Mouse (Mus musculus) liver, adult 2 months (tissue): ENCODE results near the gene Ccdc167.

Experiments used
- CTCF ChIP-seq: fragments of 200-500 bp; IDR thresholded peaks from 2 replicates; pipeline ENCODE4 v1.5.1; 2011; ENCODE audit warnings: low read depth, low read length, control low read depth
- POLR2A ChIP-seq: fragments of 200-500 bp; IDR thresholded peaks from 2 replicates; pipeline ENCODE4 v1.6.1; 2011; ENCODE audit warnings: low read length, control low read depth; ENCODE audit not compliant: insufficient read depth; ENCODE audit errors: extremely low read depth

GRCm38 (mm10) chr17:29711076-29711744 lies 5.6 kb downstream of the Ccdc167 start:
- TF ChIP-seq CTCF (no peak), POLR2A (no peak)
